In the genomic region with DNA sequence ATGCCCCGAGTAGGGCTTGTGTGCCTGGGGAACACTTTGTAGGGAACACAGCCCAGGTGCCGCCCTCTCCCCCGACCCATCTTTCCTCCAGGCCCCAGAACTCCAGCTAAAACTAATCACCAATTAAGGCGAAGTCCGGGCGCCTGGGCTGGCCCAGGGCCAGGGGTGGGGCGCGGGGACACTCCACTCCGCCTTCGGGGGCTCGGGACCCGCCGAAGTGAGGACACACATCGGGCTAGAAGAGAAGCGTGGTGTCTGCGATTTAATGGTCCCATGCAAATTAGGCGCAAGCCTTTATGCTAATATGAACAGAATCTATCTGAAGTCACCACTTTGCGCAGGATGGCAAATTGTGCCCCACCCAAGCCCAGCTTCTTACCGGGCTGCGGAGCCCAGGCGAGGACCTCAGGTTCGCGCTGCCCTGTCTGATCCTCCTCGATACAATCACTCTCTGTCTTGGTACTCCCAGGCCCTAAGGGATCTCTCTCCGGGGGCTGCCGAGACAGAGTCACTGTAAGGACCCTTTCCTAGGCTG, we compare ENCODE assay signal across 8 mouse cellular contexts. TPM values are rescaled to one million over a fixed set of nuclear protein-coding genes. Genes with fewer than 3 reads are reported as not detected.
DNase-seq lines count a peak whose midpoint lies in the region; ATAC-seq and TF ChIP-seq lines count a peak whose summit lies in the region.

No protein-coding gene starts in this region.

- peak; percentile 35; the same call in 1 of the 2 replicates for ATAC-seq in G1E (ENCODE audit: extremely low read depth, insufficient number of reproducible peaks, low FRiP score, poor library complexity, severe bottlenecking)
- peak; percentile 48 for ATAC-seq in liver, embryonic 11.5 days (replicated peaks; ENCODE audit: low FRiP score)
- ATAC-seq in neural tube, embryonic 12.5 days (ENCODE audit: low FRiP score, low read depth) = peak; percentile 22

- intact Hi-C loops in heart, postnatal 25 days (cut with DNase I) = no loop called here

- H3K4me1 ChIP-seq in G1E (ENCODE audit: insufficient read depth, low read depth, low read length) = peaks cover 87% of the 10 kb centered on the region
- peaks cover 4% of the 10 kb centered on the region for H3K4me1 ChIP-seq in embryonic fibroblast, embryonic 13.5 days (ENCODE audit: control insufficient read depth, insufficient read depth, low read length)
- peaks cover 54% of the 10 kb centered on the region for H3K4me1 ChIP-seq in liver, embryonic 11.5 days (replicated peaks; ENCODE audit: control insufficient read depth, insufficient read depth, low read length)
- peaks cover 57% of the 10 kb centered on the region for H3K4me1 ChIP-seq in neural tube, embryonic 12.5 days

- peak overlapping the region; percentile 92 for H3K4me2 ChIP-seq in liver, embryonic 11.5 days
- H3K4me2 ChIP-seq in neural tube, embryonic 12.5 days (replicated peaks) = peak overlapping the region; percentile 94

- peak; percentile 51 for DNase-seq in adrenal gland, postnatal 10 days
- DNase-seq in adrenal gland, postnatal 25 days = no peak
- DNase-seq in G1E (ENCODE audit: low spot score) = no peak
- peak; percentile 42 for DNase-seq in heart, postnatal 25 days (ENCODE audit: low spot score)
- peak; percentile 74 for DNase-seq in liver, embryonic 11.5 days (ENCODE audit: low spot score)
- DNase-seq in left cerebral cortex, adult 9 months (ENCODE audit: low spot score in 2 of 2) = no peak

- H3K27me3 ChIP-seq in G1E (ENCODE audit: insufficient read depth, low read length) = no peaks in the 10 kb centered on the region
- no peaks in the 10 kb centered on the region for H3K27me3 ChIP-seq in liver, embryonic 11.5 days (replicated peaks; ENCODE audit: control insufficient read depth, insufficient read depth, low read length)
- H3K27me3 ChIP-seq in neural tube, embryonic 12.5 days (replicated peaks) = no peaks in the 10 kb centered on the region

- peak overlapping the region; percentile 80 for H3K4me3 ChIP-seq in G1E (ENCODE audit: low read depth, low read length)
- peak overlapping the region; percentile 91 for H3K4me3 ChIP-seq in embryonic fibroblast, embryonic 13.5 days (ENCODE audit: insufficient read depth, low read length)
- peak overlapping the region; percentile 66 for H3K4me3 ChIP-seq in liver, embryonic 11.5 days (ENCODE audit: low read depth, low read length)
- H3K4me3 ChIP-seq in neural tube, embryonic 12.5 days = peak overlapping the region; percentile 76

- peaks cover 6% of the 10 kb centered on the region for H3K9me3 ChIP-seq in G1E (replicated peaks)
- H3K9me3 ChIP-seq in liver, embryonic 11.5 days (ENCODE audit: control insufficient read depth, low read length) = no peaks in the 10 kb centered on the region
- H3K9me3 ChIP-seq in neural tube, embryonic 12.5 days = no peaks in the 10 kb centered on the region

- H3K9ac ChIP-seq in liver, embryonic 11.5 days (ENCODE audit: low read depth, low read length) = peak overlapping the region; percentile 67
- peak overlapping the region; percentile 89 for H3K9ac ChIP-seq in neural tube, embryonic 12.5 days

- H3K36me3 ChIP-seq in G1E (replicated peaks) = peaks cover 66% of the 10 kb centered on the region
- H3K36me3 ChIP-seq in liver, embryonic 11.5 days (ENCODE audit: control insufficient read depth, insufficient read depth, low read length) = peaks cover 8% of the 10 kb centered on the region
- H3K36me3 ChIP-seq in neural tube, embryonic 12.5 days = peaks cover 33% of the 10 kb centered on the region

- WGBS in liver, embryonic 11.5 days = 1% methylated on average over 26 of the region's 26 CpGs
- under 1% methylated on average over 26 of the region's 26 CpGs for WGBS in neural tube, embryonic 12.5 days

- TF ChIP-seq CTCF in G1E (IDR thresholded peaks at IDR 0.05; ENCODE audit: low read depth, low read length) = no peak
- TF ChIP-seq CTCF in embryonic fibroblast, embryonic 13.5 days (IDR thresholded peaks at IDR 0.05; ENCODE audit: borderline replicate concordance, insufficient read depth, low read length) = no peak

- TF ChIP-seq POLR2A in embryonic fibroblast, embryonic 13.5 days (IDR thresholded peaks at IDR 0.05; ENCODE audit: low read depth, low read length) = peak; percentile 61; the same call in 1 of the 2 replicates

- peak overlapping the region; percentile 100 for H3K27ac ChIP-seq in embryonic fibroblast, embryonic 13.5 days (ENCODE audit: insufficient read depth, low read length)
- peak overlapping the region; percentile 86 for H3K27ac ChIP-seq in liver, embryonic 11.5 days (ENCODE audit: low read depth, low read length)
- peak overlapping the region; percentile 47 for H3K27ac ChIP-seq in neural tube, embryonic 12.5 days

RNA-seq across cellular contexts. Expression of a gene that starts 0.7 kb away (rescaled TPM):
- 10 to 100 TPM; 18.1 to 26.5 TPM for total RNA-seq in adrenal gland, postnatal 10 days (2021)
- 27.9 and 28.7 TPM in 2 replicates for total RNA-seq in adrenal gland, postnatal 25 days (2021)
- total RNA-seq in G1E (2014; fragmentation: Nextera tagmentation) = 49.0 and 70.1 TPM in 2 replicates
- 43.0 and 51.4 TPM in 2 replicates for total RNA-seq in G1E (2017)
- polyA plus RNA-seq in G1E (2012) = 98.4 and 120 TPM in 2 replicates
- 187 TPM in 2 replicates for polyA plus RNA-seq in embryonic fibroblast, embryonic 13.5 days (2011; ENCODE audit: insufficient read length, low read depth, missing spikeins)
- 10 to 100 TPM; 10.9 to 12.7 TPM for total RNA-seq in heart, postnatal 25 days (2021)
- 28.3 and 30.2 TPM in 2 replicates for polyA plus RNA-seq in liver, embryonic 11.5 days (2014; fragmentation: Nextera tagmentation; extraction: Ambion mirVana)
- 43.3 and 43.6 TPM in 2 replicates for polyA plus RNA-seq in neural tube, embryonic 12.5 days (2016; fragmentation: Nextera tagmentation; extraction: Ambion mirVana)

RNA-seq across cellular contexts. Expression of a gene that starts 6.3 kb away (rescaled TPM):
- total RNA-seq in adrenal gland, postnatal 10 days (2021) = 10 to 100 TPM; 48.3 to 69.4 TPM
- total RNA-seq in adrenal gland, postnatal 25 days (2021) = 89.7 and 96.8 TPM in 2 replicates
- total RNA-seq in G1E (2014; fragmentation: Nextera tagmentation) (318 and 360 TPM in 2 replicates), G1E (2017) (95.8 and 125 TPM in 2 replicates)
- 213 and 260 TPM in 2 replicates for polyA plus RNA-seq in G1E (2012)
- polyA plus RNA-seq in embryonic fibroblast, embryonic 13.5 days (2011; ENCODE audit: insufficient read length, low read depth, missing spikeins) = 62.3 and 82.0 TPM in 2 replicates
- 10 to 100 TPM; 26.3 to 28.6 TPM for total RNA-seq in heart, postnatal 25 days (2021)
- 64.0 and 70.8 TPM in 2 replicates for polyA plus RNA-seq in liver, embryonic 11.5 days (2014; fragmentation: Nextera tagmentation; extraction: Ambion mirVana)
- polyA plus RNA-seq in neural tube, embryonic 12.5 days (2016; fragmentation: Nextera tagmentation; extraction: Ambion mirVana) = 189 and 199 TPM in 2 replicates

RNA-seq across cellular contexts. Expression of a gene that starts 8.7 kb away (rescaled TPM):
- total RNA-seq in adrenal gland, postnatal 10 days (2021) = 10 to 100 TPM in 1 of 2 experiments, 1 to 10 TPM in 1; 7.4 to 13.7 TPM
- total RNA-seq in adrenal gland, postnatal 25 days (2021) = 3.2 and 6.0 TPM in 2 replicates
- total RNA-seq in G1E (2014; fragmentation: Nextera tagmentation) = 8.4 and 10.1 TPM in 2 replicates
- total RNA-seq in G1E (2017) = 0.58 and 0.98 TPM in 2 replicates
- 0.68 and 0.94 TPM in 2 replicates for polyA plus RNA-seq in G1E (2012)
- 2.2 and 2.8 TPM in 2 replicates for polyA plus RNA-seq in embryonic fibroblast, embryonic 13.5 days (2011; ENCODE audit: insufficient read length, low read depth, missing spikeins)
- total RNA-seq in heart, postnatal 25 days (2021) = 10 to 100 TPM; 18.2 to 29.2 TPM
- polyA plus RNA-seq in liver, embryonic 11.5 days (2014; fragmentation: Nextera tagmentation; extraction: Ambion mirVana) = 3.6 and 5.2 TPM in 2 replicates
- 1.5 and 1.8 TPM in 2 replicates for polyA plus RNA-seq in neural tube, embryonic 12.5 days (2016; fragmentation: Nextera tagmentation; extraction: Ambion mirVana)

RNA-seq across cellular contexts. Expression of a gene that starts 22.2 kb away (rescaled TPM):
- 10 to 100 TPM; 27.7 to 30.9 TPM for total RNA-seq in adrenal gland, postnatal 10 days (2021)
- 38.4 and 48.8 TPM in 2 replicates for total RNA-seq in adrenal gland, postnatal 25 days (2021)
- 136 and 141 TPM in 2 replicates for total RNA-seq in G1E (2014; fragmentation: Nextera tagmentation)
- 126 and 133 TPM in 2 replicates for total RNA-seq in G1E (2017)
- polyA plus RNA-seq in G1E (2012) = 130 and 151 TPM in 2 replicates
- 24.3 and 25.2 TPM in 2 replicates for polyA plus RNA-seq in embryonic fibroblast, embryonic 13.5 days (2011; ENCODE audit: insufficient read length, low read depth, missing spikeins)
- total RNA-seq in heart, postnatal 25 days (2021) = 10 to 100 TPM; 23.3 to 24.6 TPM
- polyA plus RNA-seq in liver, embryonic 11.5 days (2014; fragmentation: Nextera tagmentation; extraction: Ambion mirVana) = 43.1 and 43.4 TPM in 2 replicates
- polyA plus RNA-seq in neural tube, embryonic 12.5 days (2016; fragmentation: Nextera tagmentation; extraction: Ambion mirVana) = 22.0 and 22.4 TPM in 2 replicates

RNA-seq across cellular contexts. Expression of a gene that starts 24.2 kb away (rescaled TPM):
- 10 to 100 TPM; 12.7 to 16.3 TPM for total RNA-seq in adrenal gland, postnatal 10 days (2021)
- 6.8 and 8.5 TPM in 2 replicates for total RNA-seq in adrenal gland, postnatal 25 days (2021)
- total RNA-seq in G1E (2014; fragmentation: Nextera tagmentation) = 173 and 188 TPM in 2 replicates
- total RNA-seq in G1E (2017) = 65.0 and 66.7 TPM in 2 replicates
- 292 and 318 TPM in 2 replicates for polyA plus RNA-seq in G1E (2012)
- polyA plus RNA-seq in embryonic fibroblast, embryonic 13.5 days (2011; ENCODE audit: insufficient read length, low read depth, missing spikeins) = 28.3 and 39.3 TPM in 2 replicates
- 1 to 10 TPM; 1.5 to 1.6 TPM for total RNA-seq in heart, postnatal 25 days (2021)
- polyA plus RNA-seq in liver, embryonic 11.5 days (2014; fragmentation: Nextera tagmentation; extraction: Ambion mirVana) = 21.6 and 26.3 TPM in 2 replicates
- polyA plus RNA-seq in neural tube, embryonic 12.5 days (2016; fragmentation: Nextera tagmentation; extraction: Ambion mirVana) = 29.2 and 31.5 TPM in 2 replicates

Comparison
In these comparisons a context has a peak if more than half of its experiments do, and no peak if none do; other contexts are left out.
1. DNase-seq: peak in adrenal gland, postnatal 10 days (single experiment), heart, postnatal 25 days (single experiment) and liver, embryonic 11.5 days (single experiment); none in adrenal gland, postnatal 25 days (single experiment), G1E (single experiment) and left cerebral cortex, adult 9 months (0 of 2).
2. H3K27ac ChIP-seq: peak in every context shown above with its lines; median percentile 100 in embryonic fibroblast, embryonic 13.5 days; 86 in liver, embryonic 11.5 days; 47 in neural tube, embryonic 12.5 days.
3. Peak in every context shown above with its lines, with median percentiles within 50 percentile points of each other: ATAC-seq and H3K4me3 ChIP-seq.